Mouse (Mus musculus) midbrain, embryonic 12.5 days (tissue): ENCODE measurements around the gene Cntd1. TPM values are rescaled to one million over a fixed set of nuclear protein-coding genes. Genes with fewer than 3 reads are reported as not detected.
"Not testable (repeated sequence)": the region's sequence is repeated elsewhere in the genome, so short reads cannot be mapped to it uniquely, and the experiment has no call there.

Source experiments
- ATAC-seq: fragments of 200-750 bp; cut with Nextera tagmentation; 2 replicates; pipeline ENCODE4 v1.8.0; 2017; ENCODE audit warnings: low read depth, moderate TSS enrichment, moderate library complexity; ENCODE audit not compliant: low FRiP score
- H3K27ac ChIP-seq: fragments of 300-500 bp; sonication (generic); replicated peaks from 2 replicates; pipeline ENCODE4 v1.5.1; 2016; ENCODE audit warnings: mild to moderate bottlenecking
- H3K27me3 ChIP-seq: fragments of 300-500 bp; sonication (generic); 2 replicates; pipeline ENCODE4 v1.6.1; 2016; ENCODE audit warnings: mild to moderate bottlenecking
- H3K36me3 ChIP-seq: fragments of 300-500 bp; sonication (generic); 2 replicates; pipeline ENCODE4 v1.6.1; 2016
- H3K4me1 ChIP-seq: fragments of 300-500 bp; sonication (generic); 2 replicates; pipeline ENCODE4 v1.6.1; 2016
- H3K4me2 ChIP-seq: fragments of 300-500 bp; sonication (generic); replicated peaks from 2 replicates; pipeline ENCODE4 v1.6.1; 2016; ENCODE audit warnings: mild to moderate bottlenecking, moderate library complexity
- H3K4me3 ChIP-seq: fragments of 300-500 bp; sonication (generic); 2 replicates; pipeline ENCODE4 v1.5.1; 2016; ENCODE audit warnings: mild to moderate bottlenecking
- H3K9ac ChIP-seq: fragments of 300-500 bp; sonication (generic); replicated peaks from 2 replicates; pipeline ENCODE4 v1.6.1; 2016; ENCODE audit warnings: mild to moderate bottlenecking, moderate library complexity
- H3K9me3 ChIP-seq: fragments of 300-500 bp; sonication (generic); 2 replicates; pipeline ENCODE4 v1.6.1; 2016; ENCODE audit warnings: mild to moderate bottlenecking
- WGBS: fragments of 180-500 bp; shearing (Covaris S2); methylation state at CpG from one replicate; pipeline ENCODE4 v1.1.7; 2016; 5-methylcytosine and 5-hydroxymethylcytosine counted together
- polyA plus RNA-seq: library from polyadenylated mRNA; unstranded; fragments of >200 nt; fragmentation: Nextera tagmentation; extraction: Ambion mirVana; gene quantifications from 2 replicates; pipeline ENCODE4 v1.2.1, GENCODE M21; 2016

Cntd1 gene
- polyA plus RNA-seq, 1 experiment from 2014 or later, result 1.3 TPM

GRCm38 (mm10) chr11:101302004-101302798 lies 23.4 kb downstream of the Cntd1 start, which contains the start of gene Becn1:
Gene Becn1 (minus strand): TSS chr11:101302286.
- peak within 1 kb of the TSS; percentile 64; the same call in 1 of the 2 replicates for H3K27ac ChIP-seq

GRCm38 (mm10) chr11:101307744-101308143 lies 28.9 kb downstream of the Cntd1 start:
- H3K4me3 ChIP-seq, result no peak overlapping the region
- no peaks in the 10 kb centered on the region for H3K27me3 ChIP-seq
- H3K9me3 ChIP-seq, result no peaks in the 10 kb centered on the region
- 39% methylated on average over 5 of the region's 5 CpGs for WGBS
- H3K27ac ChIP-seq, result no peak overlapping the region
- ATAC-seq, result no peak
- H3K4me2 ChIP-seq, result no peak overlapping the region
- no peaks in the 10 kb centered on the region for H3K4me1 ChIP-seq
- no peak overlapping the region for H3K9ac ChIP-seq
- no peaks in the 10 kb centered on the region for H3K36me3 ChIP-seq

More at GRCm38 (mm10) chr11:101302004-101302798, 23.4 kb downstream of the Cntd1 start, which contains the start of gene Becn1:
- 7% methylated on average over 39 of the region's 39 CpGs for WGBS
- peak; percentile 82 for ATAC-seq
- Histone ChIP-seq H3K4me1 (peaks cover 14% of the 10 kb centered on the region), H3K4me3 (peak within 1 kb of the TSS; percentile 95), H3K27me3 (no peaks in the 10 kb centered on the region), H3K36me3 (peaks cover 20% of the 10 kb centered on the region), H3K9me3 (no peaks in the 10 kb centered on the region), H3K9ac (peak within 1 kb of the TSS; percentile 86), H3K4me2 (peak within 1 kb of the TSS; percentile 98)

DNA sequence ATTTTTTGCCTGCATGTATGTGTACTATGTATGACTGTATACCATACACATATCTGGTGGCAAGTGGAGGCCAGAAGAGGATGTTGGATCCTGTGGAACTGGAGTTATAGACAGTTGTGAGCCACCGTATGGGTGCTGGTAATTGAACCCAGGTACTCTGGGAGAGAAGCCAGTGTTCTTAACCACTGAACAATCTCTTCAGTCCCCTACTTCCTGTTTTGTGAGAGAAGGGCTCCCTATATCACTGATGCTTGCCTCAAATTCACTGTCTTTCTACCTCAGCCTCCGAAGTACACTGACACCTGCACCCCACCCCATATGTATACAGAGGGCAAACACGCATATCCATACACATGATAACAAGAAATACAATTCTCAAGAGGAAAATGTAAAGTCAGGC lies 32.3 kb downstream of the Cntd1 start:
- no peak overlapping the region for H3K4me3 ChIP-seq
- no peak for ATAC-seq
- no peak overlapping the region for H3K4me2 ChIP-seq
- H3K9me3 ChIP-seq, result no peaks in the 10 kb centered on the region
- no peaks in the 10 kb centered on the region for H3K27me3 ChIP-seq
- H3K27ac ChIP-seq, result no peak overlapping the region
- no peaks in the 10 kb centered on the region for H3K36me3 ChIP-seq
- H3K9ac ChIP-seq, result no peak overlapping the region
- 91% methylated on average over 3 of the region's 3 CpGs for WGBS
- peaks cover 2% of the 10 kb centered on the region; the same call in 1 of the 2 replicates for H3K4me1 ChIP-seq

- Histone ChIP-seq H3K27me3 (no peaks in the 10 kb centered on the region), H3K4me3 (no peak overlapping the region), H3K9ac (no peak overlapping the region), H3K9me3 (no peaks in the 10 kb centered on the region), H3K27ac (no peak overlapping the region), H3K4me2 (no peak overlapping the region), H3K36me3 (no peaks in the 10 kb centered on the region), H3K4me1 (peaks cover 8% of the 10 kb centered on the region)
- no peak for ATAC-seq
- WGBS, result 78% methylated on average over 3 of the region's 3 CpGs
Observed at GRCm38 (mm10) chr11:101312150-101312549, 33.3 kb downstream of the Cntd1 start.

DNA sequence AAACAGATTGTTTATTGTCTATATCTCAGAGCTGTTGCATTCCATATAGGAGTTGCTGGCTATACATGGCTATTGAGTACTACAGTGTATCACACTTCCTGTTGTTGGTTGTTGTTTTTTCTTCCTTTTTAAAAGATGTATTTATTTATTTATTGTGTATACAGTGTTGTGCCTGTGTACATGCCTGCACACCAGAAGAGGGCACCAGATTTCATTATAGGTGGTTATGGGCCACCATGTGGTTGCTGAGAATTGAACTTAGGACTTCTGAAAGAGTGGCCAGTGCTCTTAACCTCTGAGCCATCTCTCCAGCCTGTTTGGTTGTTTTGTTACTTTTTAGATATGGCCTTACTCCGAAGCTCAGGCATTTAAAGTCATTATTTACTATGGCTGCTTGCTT lies 35.8 kb downstream of the Cntd1 start:
- Histone ChIP-seq H3K27ac (no peak overlapping the region), H3K27me3 (no peaks in the 10 kb centered on the region), H3K4me2 (no peak overlapping the region), H3K4me1 (peaks cover 18% of the 10 kb centered on the region), H3K4me3 (no peak overlapping the region), H3K36me3 (peaks cover 17% of the 10 kb centered on the region), H3K9ac (no peak overlapping the region), H3K9me3 (no peaks in the 10 kb centered on the region)
- no peak for ATAC-seq
- 93% methylated on average over 1 of the region's 1 CpGs for WGBS

- Histone ChIP-seq H3K9me3 (no peaks in the 10 kb centered on the region), H3K4me1 (peaks cover 18% of the 10 kb centered on the region), H3K4me3 (peak overlapping the region; percentile 98), H3K4me2 (peak overlapping the region; percentile 99), H3K36me3 (peaks cover 23% of the 10 kb centered on the region), H3K9ac (peak overlapping the region; percentile 92), H3K27me3 (no peaks in the 10 kb centered on the region), H3K27ac (peak overlapping the region; percentile 49)
- 83% methylated on average over 8 of the region's 8 CpGs for WGBS
- ATAC-seq, result no peak
Observed at GRCm38 (mm10) chr11:101315082-101315650, 36.4 kb downstream of the Cntd1 start.

DNA sequence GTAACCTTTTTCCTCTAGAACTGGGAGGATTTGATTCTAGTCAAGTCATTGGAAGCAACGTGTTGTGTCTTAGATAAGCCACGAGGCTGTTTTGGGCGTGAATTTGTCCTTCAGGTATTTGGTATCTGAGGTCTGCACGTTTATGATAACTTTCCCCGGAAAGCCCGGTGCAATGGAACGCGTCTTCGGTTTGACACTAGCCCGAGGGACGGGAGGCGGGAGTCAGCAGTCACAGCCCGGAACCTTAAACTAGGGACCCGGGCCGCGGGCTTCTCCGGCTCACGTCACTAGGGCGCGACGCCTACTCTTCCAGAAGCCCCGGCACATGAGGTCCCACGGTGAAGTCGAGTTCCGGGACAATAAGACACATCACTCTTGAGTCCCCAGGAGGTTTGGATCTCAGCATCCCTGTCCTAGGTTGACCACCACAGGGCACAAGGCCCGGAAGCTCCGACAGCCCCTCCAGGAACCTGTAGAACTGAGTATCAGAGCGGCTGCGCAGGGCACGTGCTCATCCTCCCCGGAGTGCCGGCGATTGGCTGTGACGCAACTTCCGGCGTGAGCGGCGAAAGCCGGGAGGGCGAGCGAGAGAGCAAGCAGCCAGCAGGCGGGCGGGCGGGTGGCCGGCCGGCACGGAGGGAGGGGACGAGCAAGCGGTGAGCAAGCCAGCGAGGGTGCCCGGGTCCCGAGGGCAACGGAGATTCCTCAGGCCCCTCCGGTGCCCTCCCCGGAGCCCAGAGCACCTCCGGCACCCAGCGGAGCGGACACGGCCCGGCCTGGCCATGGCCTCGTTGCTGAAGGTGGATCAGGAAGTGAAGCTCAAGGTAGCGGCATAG lies 37.1 kb downstream of the Cntd1 start, which contains the start of gene Psme3:
TSS of gene Psme3 (plus strand) at position 549 of the 836 bp plus-strand sequence.
- WGBS, result under 1% methylated on average over 62 of the region's 62 CpGs
- Histone ChIP-seq H3K27me3 (no peaks in the 10 kb centered on the region), H3K4me2 (peak within 1 kb of the TSS; percentile 99), H3K36me3 (peaks cover 30% of the 10 kb centered on the region), H3K4me1 (peaks cover 18% of the 10 kb centered on the region), H3K9me3 (no peaks in the 10 kb centered on the region), H3K27ac (peak within 1 kb of the TSS; percentile 49), H3K4me3 (peak within 1 kb of the TSS; percentile 98), H3K9ac (peak within 1 kb of the TSS; percentile 92)
- peak; percentile 93 for ATAC-seq

DNA sequence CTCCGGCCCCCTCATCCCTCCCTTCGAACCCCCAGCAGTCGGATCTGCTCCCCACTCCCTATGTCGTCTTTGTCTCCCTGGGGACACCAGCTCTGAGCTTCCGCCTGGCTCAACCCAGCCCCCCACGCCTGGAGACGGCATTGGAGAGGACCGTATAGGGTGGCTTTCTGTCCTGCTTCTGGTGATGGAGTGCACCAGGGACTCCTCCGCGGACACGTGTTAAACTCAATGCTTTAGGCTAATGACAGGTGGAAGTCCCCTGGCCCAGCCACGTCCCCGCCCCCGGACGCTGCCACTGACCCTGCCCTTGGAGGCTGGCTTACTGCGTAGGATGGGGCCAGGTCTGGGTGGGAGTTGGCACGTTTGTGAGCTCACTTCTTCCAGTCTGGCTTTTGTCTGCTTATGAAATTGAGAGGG lies 37.7 kb downstream of the Cntd1 start:
- H3K36me3 ChIP-seq, result peaks cover 36% of the 10 kb centered on the region
- H3K4me2 ChIP-seq, result peak overlapping the region; percentile 99
- H3K9me3 ChIP-seq, result no peaks in the 10 kb centered on the region
- WGBS, result under 1% methylated on average over 17 of the region's 17 CpGs
- no peaks in the 10 kb centered on the region for H3K27me3 ChIP-seq
- H3K9ac ChIP-seq, result peak overlapping the region; percentile 92
- peaks cover 18% of the 10 kb centered on the region for H3K4me1 ChIP-seq
- H3K27ac ChIP-seq, result peak overlapping the region; percentile 49; the same call in 1 of the 2 replicates
- H3K4me3 ChIP-seq, result peak overlapping the region; percentile 98
- ATAC-seq, result no peak; the same call in 1 of the 2 replicates

GRCm38 (mm10) chr11:101323609-101324008 lies 44.8 kb downstream of the Cntd1 start:
- H3K4me2 ChIP-seq, result no peak overlapping the region
- no peaks in the 10 kb centered on the region for H3K4me1 ChIP-seq
- 10% methylated on average over 4 of the region's 4 CpGs for WGBS
- ATAC-seq, result 0 out of 2 replicates have a peak, but pooled peaks have one; percentile 27
- no peaks in the 10 kb centered on the region for H3K27me3 ChIP-seq
- H3K27ac ChIP-seq, result no peak overlapping the region
- H3K9ac ChIP-seq, result no peak overlapping the region
- H3K36me3 ChIP-seq, result peaks cover 71% of the 10 kb centered on the region
- no peaks in the 10 kb centered on the region for H3K9me3 ChIP-seq
- no peak overlapping the region for H3K4me3 ChIP-seq

DNA sequence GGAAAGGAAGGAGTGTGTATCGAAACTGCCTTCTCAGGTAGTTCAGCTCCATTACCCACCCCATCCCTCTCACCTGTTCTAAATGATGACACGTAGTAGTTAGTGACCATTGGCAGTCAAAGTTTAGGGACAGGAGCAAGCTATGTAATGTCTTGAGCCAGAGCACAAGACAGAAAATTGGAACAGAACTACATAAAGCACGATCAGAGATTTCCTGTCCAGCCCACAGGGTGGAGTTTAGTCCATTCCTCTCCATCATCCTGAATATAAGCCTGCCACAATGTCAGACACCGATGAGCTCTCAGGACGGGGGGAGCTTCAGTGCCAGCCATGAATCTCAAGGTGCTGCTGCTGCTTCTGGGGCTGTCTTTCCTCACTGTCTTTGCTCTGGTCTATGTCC lies 46.0 kb downstream of the Cntd1 start, which contains the start of gene Aoc2:
TSS of gene Aoc2 (plus strand) at position 301 of the 400 bp plus-strand sequence.
- Histone ChIP-seq H3K4me2 (no peak within 1 kb of the TSS), H3K9me3 (no peaks in the 10 kb centered on the region), H3K9ac (no peak within 1 kb of the TSS), H3K36me3 (peaks cover 59% of the 10 kb centered on the region), H3K27ac (no peak within 1 kb of the TSS), H3K27me3 (no peaks in the 10 kb centered on the region), H3K4me3 (no peak within 1 kb of the TSS), H3K4me1 (no peaks in the 10 kb centered on the region)
- WGBS, result 95% methylated on average over 5 of the region's 5 CpGs
- ATAC-seq, result no peak

- WGBS, result 94% methylated on average over 11 of the region's 11 CpGs
- not testable (repeated sequence) for H3K4me2 ChIP-seq, H3K9me3 ChIP-seq, H3K27me3 ChIP-seq, H3K4me3 ChIP-seq, ATAC-seq, H3K27ac ChIP-seq, H3K9ac ChIP-seq, H3K4me1 ChIP-seq
- peaks cover 55% of the 10 kb centered on the region for H3K36me3 ChIP-seq
Observed at GRCm38 (mm10) chr11:101325201-101325600, 46.4 kb downstream of the Cntd1 start.
